Mouse (Mus musculus): ENCODE data around the gene Dusp19. TPM values are rescaled to one million over a fixed set of nuclear protein-coding genes. Genes with fewer than 3 reads are reported as not detected.
A peak's percentile ranks its signal among the peaks of the same experiment; 100 is the strongest.

Dusp19 gene
- total and polyA plus RNA-seq, 2 experiments from 2014 or later = 11.4 to 17.5 TPM

GRCm38 (mm10) chr2:80669868-80670666, 53.2 kb downstream of the Dusp19 start:
- DNase-seq (ENCODE audit: low spot score) = peak; percentile 61
- Histone ChIP-seq H3K9ac (replicated peaks; ENCODE audit: low read length) (no peak overlapping the region), H3K9me3 (ENCODE audit: low read length) (no peaks in the 10 kb centered on the region), H3K36me3 (ENCODE audit: insufficient read depth, low read length) (no peaks in the 10 kb centered on the region), H3K4me1 (ENCODE audit: insufficient read depth, low read length) (no peaks in the 10 kb centered on the region), H3K4me3 (ENCODE audit: low read length) (no peak overlapping the region), H3K27me3 (ENCODE audit: insufficient read depth, low read length) (no peaks in the 10 kb centered on the region), H3K4me2 (ENCODE audit: low read depth, low read length) (no peak overlapping the region), H3K27ac (no peak overlapping the region)
- 75% methylated on average over 11 of the region's 11 CpGs for WGBS
- peak; percentile 29; the same call in 1 of the 2 replicates for ATAC-seq
- TF ChIP-seq CTCF (IDR thresholded peaks at IDR 0.05; ENCODE audit: low read depth) = peak; percentile 70

- H3K4me3 ChIP-seq (ENCODE audit: low read length) = no peak overlapping the region
- H3K9ac ChIP-seq (replicated peaks; ENCODE audit: low read length) = no peak overlapping the region
- H3K27ac ChIP-seq = no peak overlapping the region
- no peaks in the 10 kb centered on the region for H3K27me3 ChIP-seq (ENCODE audit: insufficient read depth, low read length)
- no peak for TF ChIP-seq CTCF (IDR thresholded peaks at IDR 0.05; ENCODE audit: low read depth)
- H3K4me1 ChIP-seq (ENCODE audit: insufficient read depth, low read length) = no peaks in the 10 kb centered on the region
- DNase-seq (ENCODE audit: low spot score) (no peak), ATAC-seq (no peak)
- 86% methylated on average over 8 of the region's 8 CpGs for WGBS
- H3K4me2 ChIP-seq (ENCODE audit: low read depth, low read length) = no peak overlapping the region
- no peaks in the 10 kb centered on the region for H3K9me3 ChIP-seq (ENCODE audit: low read length)
- no peaks in the 10 kb centered on the region for H3K36me3 ChIP-seq (ENCODE audit: insufficient read depth, low read length)
These were observed 62.0 kb downstream of the Dusp19 start for GRCm38 (mm10) chr2:80678803-80679202.

MicroRNA genes within 50 kb of the gene (microRNA counts, 519-probe panel; counts per million panel counts)
- microRNA mmu-miR-684 = 948 counts per million, percentile 11 among the panel's probes with 10 or more counts

Small RNA genes within 50 kb of the gene (microRNA-seq; reads per million reads assigned to microRNA genes)
- 0 reads per million in 2 experiments for gene Mir684-1

Other genes starting within 250 kb of the Dusp19 start
- 9.5 and 10.6 TPM in 2 replicates for gene Frzb, start 169.4 kb upstream of the Dusp19 start, total RNA-seq (2014; rRNA removed)
- 9.3 and 9.9 TPM in 2 replicates for gene Frzb, start 169.4 kb upstream of the Dusp19 start, polyA plus RNA-seq (2015; fragmentation: Nextera tagmentation; extraction: Ambion mirVana)
- gene Nckap1, start 35.7 kb upstream of the Dusp19 start, total RNA-seq (2014; rRNA removed) = 112 and 119 TPM in 2 replicates
- 80.2 and 81.9 TPM in 2 replicates for gene Nckap1, start 35.7 kb upstream of the Dusp19 start, polyA plus RNA-seq (2015; fragmentation: Nextera tagmentation; extraction: Ambion mirVana)
- gene Nup35, start 191 bp downstream of the Dusp19 start, total RNA-seq (2014; rRNA removed) = 42.4 and 48.1 TPM in 2 replicates
- 30.4 and 32.4 TPM in 2 replicates for gene Nup35, start 191 bp downstream of the Dusp19 start, polyA plus RNA-seq (2015; fragmentation: Nextera tagmentation; extraction: Ambion mirVana)